Mouse (Mus musculus) spleen, adult 2 months (tissue): ENCODE data around the gene Ostc.

ENCODE experiments used
- CTCF ChIP-seq: fragments of 200-500 bp; IDR thresholded peaks from 2 replicates; pipeline ENCODE4 v1.5.1; 2011; ENCODE audit warnings: mild to moderate bottlenecking, inconsistent platforms; ENCODE audit not compliant: insufficient read depth, insufficient read length, insufficient replicate concordance; ENCODE audit errors: extremely low read depth
- POLR2A ChIP-seq: fragments of 200-500 bp; IDR thresholded peaks from 2 replicates; pipeline ENCODE4 v1.6.1; 2011; ENCODE audit warnings: low read depth, low read length, inconsistent platforms

DNA sequence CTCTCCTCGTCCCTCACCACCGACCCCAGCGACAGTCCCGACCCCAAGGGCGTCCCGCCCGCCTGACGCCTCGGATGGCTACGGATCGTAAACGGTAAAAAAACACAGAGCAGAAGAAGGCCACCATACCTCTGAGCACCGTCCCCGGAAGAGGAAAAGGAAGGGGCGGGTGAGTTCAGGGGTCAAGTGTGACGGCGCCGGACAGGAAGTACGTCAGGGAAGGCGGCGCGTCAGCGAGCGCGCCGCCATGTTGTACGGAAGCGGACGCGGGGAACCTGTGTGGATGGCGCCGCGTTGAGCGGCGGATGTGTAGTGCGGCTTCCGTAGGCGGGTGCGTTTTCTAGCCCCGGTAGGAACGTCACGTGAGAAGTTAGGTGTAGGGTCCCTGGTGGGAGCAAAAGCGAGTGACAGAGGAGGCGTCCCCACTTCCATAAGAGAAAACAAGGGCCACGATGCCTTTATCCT, 21.0 kb upstream of the Ostc start, which contains the start of gene Rpl34:
- TF ChIP-seq CTCF (no peak), POLR2A (peak; percentile 89)
